Mouse (Mus musculus): Measurements from ENCODE around the gene 9430097D07Rik. TPM values are rescaled to one million over a fixed set of nuclear protein-coding genes. Genes with fewer than 3 reads are reported as not detected.

Gene 9430097D07Rik
- polyA plus RNA-seq (2012; rRNA removed) (not detected in 2 replicates), polyA plus RNA-seq (2014; fragmentation: Nextera tagmentation; extraction: Ambion mirVana) (0.06 TPM in 1 of 2 replicates, not detected in the other)

DNA sequence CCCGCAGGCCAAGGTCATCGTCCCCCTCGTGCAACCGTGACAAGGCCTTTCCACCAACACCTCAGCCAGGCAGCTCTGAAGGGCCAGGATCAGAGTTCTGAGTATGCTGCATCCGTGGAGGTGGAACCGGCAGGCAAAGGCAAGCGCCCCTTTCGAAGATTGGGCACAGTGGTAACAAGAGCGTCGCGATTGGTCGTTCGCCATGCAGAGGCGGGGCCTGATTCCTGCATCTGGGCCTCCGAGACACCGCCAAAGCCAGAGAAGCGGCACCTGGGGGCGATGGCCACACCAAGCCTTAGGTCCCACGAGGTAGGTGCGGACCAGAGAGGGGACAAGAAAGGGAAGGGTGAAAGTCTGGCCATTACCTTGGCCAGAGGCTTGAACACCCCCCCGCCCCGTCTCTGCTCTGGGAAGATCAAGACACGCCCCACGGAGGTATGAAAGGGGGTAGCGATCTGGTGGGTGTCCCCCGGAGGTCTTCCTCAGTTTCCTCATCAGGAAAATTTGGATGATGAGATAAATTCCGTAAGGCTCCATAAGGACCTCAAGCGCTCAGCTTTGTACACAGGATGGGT lies at the start of gene 9430097D07Rik:
TSS of gene 9430097D07Rik (minus strand) at position 99 of the 575 bp plus-strand sequence.
- H3K27me3 ChIP-seq (ENCODE audit: control insufficient read depth, insufficient read depth, low read length), result peaks cover 7% of the 10 kb centered on the region
- no peaks in the 10 kb centered on the region for H3K36me3 ChIP-seq (replicated peaks; ENCODE audit: control insufficient read depth, insufficient read depth, low read depth)
- ATAC-seq (ENCODE audit: insufficient read depth), result 0 out of 2 replicates have a peak, but pooled peaks have one; percentile 19
- no peak within 1 kb of the TSS for H3K9ac ChIP-seq (replicated peaks)
- peaks cover 3 to 10% of the 10 kb centered on the region in 2 experiments; a peak in 3 of 4 replicates for H3K4me1 ChIP-seq (replicated peaks; ENCODE audit: control insufficient read depth in 2 of 2, insufficient read depth in 2 of 2, low read length in 1 of 2)
- WGBS (ENCODE audit: insufficient replicate concordance), result 14% methylated on average over 28 of the region's 28 CpGs
- no peak within 1 kb of the TSS for H3K27ac ChIP-seq
- DNase-seq (ENCODE audit: low read depth in 3 of 3, low spot score in 3 of 3), result peak in 1 of 3 experiments; percentile 33
- H3K4me3 ChIP-seq (ENCODE audit: insufficient read depth in 1 of 2, low read depth in 2 of 2, low read length in 2 of 2), result peak within 1 kb of the TSS in 1 of 2 experiments; percentile 40; a peak in 2 of 4 replicates
- peak within 1 kb of the TSS; percentile 67 for H3K4me2 ChIP-seq (ENCODE audit: low read depth)
- TF ChIP-seq CTCF (IDR thresholded peaks at IDR 0.05; ENCODE audit: low read depth), result no peak
- no peak for TF ChIP-seq EP300 (IDR thresholded peaks at IDR 0.05; ENCODE audit: low read depth)
- no peaks in the 10 kb centered on the region for H3K9me3 ChIP-seq (ENCODE audit: control insufficient read depth, low read length)

DNA sequence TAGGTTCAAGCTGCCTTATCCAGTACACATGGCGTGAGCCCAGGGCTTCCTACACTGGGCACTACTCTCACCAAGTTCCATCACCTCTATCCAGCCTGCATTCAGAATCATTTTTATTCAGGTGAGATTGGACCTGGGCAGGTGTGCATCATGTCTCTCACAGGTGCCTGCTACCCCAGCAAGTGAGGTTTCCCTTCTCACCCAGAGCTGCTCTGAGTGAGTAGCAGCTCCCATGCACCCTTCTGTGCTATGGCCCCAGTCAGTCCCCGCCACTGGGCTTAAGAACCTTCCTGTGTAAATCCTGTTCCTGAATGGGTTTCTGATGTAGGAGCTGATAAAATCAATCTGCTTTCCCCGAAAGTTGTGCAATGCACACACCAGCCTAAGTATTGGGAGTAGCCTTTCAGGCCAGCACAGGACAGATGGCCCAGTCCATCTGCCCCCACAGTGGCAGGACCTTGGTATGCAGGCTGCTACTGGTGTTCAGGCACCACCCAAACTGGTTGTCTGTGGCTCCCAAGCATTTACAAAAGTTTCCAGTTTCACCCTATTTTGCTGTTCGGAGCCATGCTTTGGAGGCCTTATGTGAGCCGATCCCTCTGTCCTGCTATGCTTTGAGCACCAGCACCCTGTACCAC lies 48.7 kb upstream of the 9430097D07Rik start:
- Histone ChIP-seq H3K36me3 (replicated peaks; ENCODE audit: control insufficient read depth, insufficient read depth, low read depth) (no peaks in the 10 kb centered on the region), H3K9ac (replicated peaks) (no peak overlapping the region), H3K9me3 (ENCODE audit: control insufficient read depth, low read length) (no peaks in the 10 kb centered on the region), H3K27ac (no peak overlapping the region), H3K4me2 (ENCODE audit: low read depth) (no peak overlapping the region), H3K4me3 (ENCODE audit: insufficient read depth in 1 of 2, low read depth in 2 of 2, low read length in 2 of 2) (no peak overlapping the region), H3K27me3 (ENCODE audit: control insufficient read depth, insufficient read depth, low read length) (no peaks in the 10 kb centered on the region), H3K4me1 (replicated peaks; ENCODE audit: control insufficient read depth in 2 of 2, insufficient read depth in 2 of 2, low read length in 1 of 2) (peaks cover 0 to 26% of the 10 kb centered on the region in 2 experiments; a peak in 3 of 4 replicates)
- ATAC-seq (ENCODE audit: insufficient read depth) (no peak), DNase-seq (ENCODE audit: low read depth in 3 of 3, low spot score in 3 of 3) (no peak)
- TF ChIP-seq EP300 (IDR thresholded peaks at IDR 0.05; ENCODE audit: low read depth), result no peak
- TF ChIP-seq CTCF (IDR thresholded peaks at IDR 0.05; ENCODE audit: low read depth), result no peak
- WGBS (ENCODE audit: insufficient replicate concordance), result 57% methylated on average over 5 of the region's 5 CpGs

DNA sequence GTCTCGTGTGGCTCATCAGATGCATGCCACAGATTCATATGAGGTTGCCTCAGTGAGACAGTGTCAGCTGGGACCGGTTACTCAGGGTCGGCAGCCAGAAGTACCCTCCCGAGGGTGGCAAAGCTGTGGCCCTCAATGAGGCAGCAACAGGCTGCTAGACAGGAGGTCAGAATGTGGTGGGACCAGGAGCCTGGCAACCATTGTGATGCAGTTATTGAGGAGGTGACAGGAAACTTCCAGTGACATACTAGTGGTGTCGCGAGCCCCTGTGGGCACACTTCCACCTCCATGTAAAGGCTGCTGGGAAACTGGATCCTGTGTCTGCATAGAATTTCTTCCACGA lies 46.0 kb upstream of the 9430097D07Rik start, which contains the start of gene Ak1:
TSS of gene Ak1 (plus strand) at position 242 of the 343 bp plus-strand sequence.
- Histone ChIP-seq H3K4me3 (ENCODE audit: insufficient read depth in 1 of 2, low read depth in 2 of 2, low read length in 2 of 2) (no peak within 1 kb of the TSS), H3K36me3 (replicated peaks; ENCODE audit: control insufficient read depth, insufficient read depth, low read depth) (peaks cover 6% of the 10 kb centered on the region), H3K27me3 (ENCODE audit: control insufficient read depth, insufficient read depth, low read length) (no peaks in the 10 kb centered on the region), H3K4me2 (ENCODE audit: low read depth) (no peak within 1 kb of the TSS), H3K4me1 (replicated peaks; ENCODE audit: control insufficient read depth in 2 of 2, insufficient read depth in 2 of 2, low read length in 1 of 2) (peaks cover 0 to 26% of the 10 kb centered on the region in 2 experiments; a peak in 3 of 4 replicates), H3K9me3 (ENCODE audit: control insufficient read depth, low read length) (peaks cover 2% of the 10 kb centered on the region), H3K9ac (replicated peaks) (no peak within 1 kb of the TSS), H3K27ac (no peak within 1 kb of the TSS)
- no peak for ATAC-seq (ENCODE audit: insufficient read depth)
- no peak for DNase-seq (ENCODE audit: low read depth in 3 of 3, low spot score in 3 of 3)
- TF ChIP-seq CTCF (IDR thresholded peaks at IDR 0.05; ENCODE audit: low read depth) (no peak), EP300 (IDR thresholded peaks at IDR 0.05; ENCODE audit: low read depth) (no peak)
- 33% methylated on average over 7 of the region's 7 CpGs for WGBS (ENCODE audit: insufficient replicate concordance)

DNA sequence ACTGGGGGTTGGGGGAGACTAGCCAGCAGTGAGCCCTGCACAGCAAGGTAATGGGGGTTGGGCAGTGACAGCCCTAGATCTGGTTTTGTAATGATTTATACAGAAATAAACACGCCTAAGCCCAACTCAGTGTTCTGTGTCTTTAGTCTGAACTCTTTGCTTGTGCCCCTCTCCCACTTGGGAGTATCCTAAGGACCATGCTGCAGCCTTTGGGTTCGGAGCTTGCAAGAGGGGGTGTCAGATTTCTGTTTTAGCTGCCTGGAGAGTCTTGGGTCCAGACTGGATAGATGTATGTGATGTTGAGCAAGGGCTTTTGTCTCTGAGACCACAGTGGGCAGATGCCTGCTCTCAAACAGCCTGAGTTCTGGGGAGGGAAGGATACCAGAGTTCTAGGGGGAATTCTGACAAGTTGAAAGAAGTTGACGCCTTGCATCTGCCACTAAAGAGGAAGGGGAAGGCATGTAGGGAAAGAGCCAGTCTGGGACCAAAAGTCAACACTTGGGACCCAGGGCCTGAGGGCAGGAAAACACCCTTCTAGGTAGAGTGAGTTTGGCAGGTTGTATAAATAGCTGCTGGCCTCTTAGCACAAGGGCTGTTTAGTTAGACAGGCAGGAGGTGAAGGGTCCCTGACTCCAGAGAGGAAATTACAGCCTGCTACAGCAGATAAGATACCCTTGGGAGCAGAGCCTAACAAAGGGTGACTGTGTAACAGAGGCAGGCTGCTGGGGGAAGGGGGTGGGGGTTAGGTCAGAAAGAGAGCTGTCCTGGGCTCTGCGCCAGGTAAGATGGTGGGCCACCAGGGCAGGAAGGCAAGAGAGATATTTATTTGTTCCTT lies 45.4 kb upstream of the 9430097D07Rik start:
- H3K4me3 ChIP-seq (ENCODE audit: insufficient read depth in 1 of 2, low read depth in 2 of 2, low read length in 2 of 2), result no peak overlapping the region
- TF ChIP-seq CTCF (IDR thresholded peaks at IDR 0.05; ENCODE audit: low read depth), result no peak
- TF ChIP-seq EP300 (IDR thresholded peaks at IDR 0.05; ENCODE audit: low read depth), result no peak
- H3K4me2 ChIP-seq (ENCODE audit: low read depth), result no peak overlapping the region
- H3K9me3 ChIP-seq (ENCODE audit: control insufficient read depth, low read length), result peaks cover 2% of the 10 kb centered on the region
- ATAC-seq (ENCODE audit: insufficient read depth), result peak; percentile 56
- H3K4me1 ChIP-seq (replicated peaks; ENCODE audit: control insufficient read depth in 2 of 2, insufficient read depth in 2 of 2, low read length in 1 of 2), result peaks cover 0 to 26% of the 10 kb centered on the region in 2 experiments; a peak in 3 of 4 replicates
- H3K36me3 ChIP-seq (replicated peaks; ENCODE audit: control insufficient read depth, insufficient read depth, low read depth), result peaks cover 6% of the 10 kb centered on the region
- H3K27ac ChIP-seq, result no peak overlapping the region
- 35% methylated on average over 4 of the region's 4 CpGs for WGBS (ENCODE audit: insufficient replicate concordance)
- no peak overlapping the region for H3K9ac ChIP-seq (replicated peaks)
- DNase-seq (ENCODE audit: low read depth in 3 of 3, low spot score in 3 of 3), result no peak
- no peaks in the 10 kb centered on the region for H3K27me3 ChIP-seq (ENCODE audit: control insufficient read depth, insufficient read depth, low read length)

Measured in liver, embryonic 14.5 days (tissue).